Mouse (Mus musculus): ENCODE measurements at regions not wholly inside any gene's neighbourhood (a gene's known extent, or its start where the extent isn't known, plus 50 kb on each side); places are given as distances from the start of the nearest gene placed in this dataset.
"Not testable (repeated sequence)": the region's sequence is repeated elsewhere in the genome, so short reads cannot be mapped to it uniquely, and the experiment has no call there.

- no peak for DNase-seq (ENCODE audit: low spot score)
Measured at GRCm38 (mm10) chr14:58356824-58357223, 286.5 kb downstream of the Fgf9 start.

GRCm38 (mm10) chr14:58352986-58353385 is 282.6 kb downstream of the Fgf9 start:
- DNase-seq (ENCODE audit: low spot score), result no peak

- DNase-seq (ENCODE audit: low spot score), result no peak
Measured at GRCm38 (mm10) chr14:58336148-58336547, 265.8 kb downstream of the Fgf9 start.

GRCm38 (mm10) chr14:58323164-58323563 is 252.8 kb downstream of the Fgf9 start:
- DNase-seq (ENCODE audit: low spot score), result no peak

- DNase-seq (ENCODE audit: low spot score), result no peak
Measured at GRCm38 (mm10) chr14:58322461-58322860, 252.1 kb downstream of the Fgf9 start.

GRCm38 (mm10) chr14:58321875-58322274 is 251.5 kb downstream of the Fgf9 start:
- peak; percentile 2 for DNase-seq (ENCODE audit: low spot score)

GRCm38 (mm10) chr14:58321234-58321633 is 250.9 kb downstream of the Fgf9 start:
- DNase-seq (ENCODE audit: low spot score), result peak; percentile 15

- DNase-seq (ENCODE audit: low spot score), result no peak
Measured at GRCm38 (mm10) chr14:58317640-58318039, 247.3 kb downstream of the Fgf9 start.

GRCm38 (mm10) chr14:58317231-58317630 is 246.9 kb downstream of the Fgf9 start:
- DNase-seq (ENCODE audit: low spot score), result no peak

- no peak for DNase-seq (ENCODE audit: low spot score)
Measured at GRCm38 (mm10) chr14:58307695-58308094, 237.3 kb downstream of the Fgf9 start.

GRCm38 (mm10) chr14:58306832-58307521 is 236.6 kb downstream of the Fgf9 start:
- no peak for DNase-seq (ENCODE audit: low spot score)

GRCm38 (mm10) chr14:58300411-58300887 is 230.1 kb downstream of the Fgf9 start:
- no peak for DNase-seq (ENCODE audit: low spot score)

- no peak for DNase-seq (ENCODE audit: low spot score)
Measured at GRCm38 (mm10) chr14:58286007-58286525, 215.7 kb downstream of the Fgf9 start.

GRCm38 (mm10) chr14:58282708-58283290 is 212.5 kb downstream of the Fgf9 start:
- DNase-seq (ENCODE audit: low spot score), result no peak

GRCm38 (mm10) chr14:58282264-58282663 is 211.9 kb downstream of the Fgf9 start:
- no peak for DNase-seq (ENCODE audit: low spot score)

- not testable (repeated sequence) for DNase-seq (ENCODE audit: low spot score)
Measured at GRCm38 (mm10) chr14:58274440-58274839, 204.1 kb downstream of the Fgf9 start.

GRCm38 (mm10) chr14:58273693-58274419 is 203.5 kb downstream of the Fgf9 start:
- DNase-seq (ENCODE audit: low spot score), result no peak

GRCm38 (mm10) chr14:58265373-58265772 is 195.0 kb downstream of the Fgf9 start:
- DNase-seq (ENCODE audit: low spot score), result no peak

- DNase-seq (ENCODE audit: low spot score), result no peak
Measured at GRCm38 (mm10) chr14:58264401-58264800, 194.1 kb downstream of the Fgf9 start.

GRCm38 (mm10) chr14:58253369-58253968 is 183.1 kb downstream of the Fgf9 start:
- no peak for DNase-seq (ENCODE audit: low spot score)

GRCm38 (mm10) chr14:58225869-58226268 is 155.5 kb downstream of the Fgf9 start:
- no peak for DNase-seq (ENCODE audit: low spot score)

- no peak for DNase-seq (ENCODE audit: low spot score)
Measured at GRCm38 (mm10) chr14:58224419-58224818, 154.1 kb downstream of the Fgf9 start.
